Mouse (Mus musculus) MEL (cell line): ENCODE data around the gene Sema3c. TPM values are rescaled to one million over a fixed set of nuclear protein-coding genes. Genes with fewer than 3 reads are reported as not detected.

ENCODE experiments used
- DNase-seq: peaks from one replicate; pipeline ENCODE4 v3.0.0; 2011; ENCODE audit warnings: low read depth, low spot score
- H3K27ac ChIP-seq: 2 replicates; pipeline ENCODE4 v1.5.1; 2012; ENCODE audit warnings: low read depth, mild to moderate bottlenecking, control low read depth, low read length, moderate library complexity; ENCODE audit not compliant: control insufficient read depth
- H3K27me3 ChIP-seq, 2 experiments: fragments of 150-350 bp in 1 of 2; sonication (generic) in 1 of 2; 2 replicates each; pipeline ENCODE4 v1.6.1; 2012; ENCODE audit warnings: low read length in 2 of 2, mild to moderate bottlenecking in 2 of 2, improper control_type of control experiment in 1 of 2, moderate library complexity in 1 of 2; ENCODE audit not compliant: insufficient read depth in 2 of 2, control insufficient read depth in 1 of 2
- H3K36me3 ChIP-seq, 2 experiments: 2 replicates each; pipeline ENCODE4 v1.6.1; 2012 to 2014; ENCODE audit warnings: low read length in 2 of 2, improper control_type of control experiment in 1 of 2, inconsistent platforms in 1 of 2, mild to moderate bottlenecking in 1 of 2; ENCODE audit not compliant: insufficient read depth in 2 of 2, control insufficient read depth in 1 of 2
- H3K4me1 ChIP-seq, 2 experiments: fragments of 150-350 bp in 1 of 2; sonication (generic) in 1 of 2; 2 replicates each; pipeline ENCODE4 v1.6.1; 2012; ENCODE audit warnings: low read length in 2 of 2, improper control_type of control experiment in 1 of 2, mild to moderate bottlenecking in 1 of 2; ENCODE audit not compliant: insufficient read depth in 2 of 2, control insufficient read depth in 1 of 2
- H3K4me3 ChIP-seq, 2 experiments: fragments of 150-350 bp in 1 of 2; sonication (generic) in 1 of 2; 2 replicates each; pipeline ENCODE4 v1.5.1; 2012; ENCODE audit warnings: low read depth in 2 of 2, low read length in 2 of 2, mild to moderate bottlenecking in 2 of 2, moderate library complexity in 2 of 2, control low read depth in 1 of 2, improper control_type of control experiment in 1 of 2; ENCODE audit not compliant: control insufficient read depth in 1 of 2, insufficient read depth in 1 of 2
- H3K79me2 ChIP-seq: 2 replicates; pipeline ENCODE4 v1.6.1; 2012; ENCODE audit warnings: mild to moderate bottlenecking, low read length, moderate library complexity; ENCODE audit not compliant: control insufficient read depth, poor library complexity, insufficient read depth
- H3K9ac ChIP-seq: 2 replicates; pipeline ENCODE4 v1.6.1; 2012; ENCODE audit warnings: low read depth, mild to moderate bottlenecking, control low read depth, low read length, moderate library complexity; ENCODE audit not compliant: control insufficient read depth, poor library complexity, severe bottlenecking
- H3K9me3 ChIP-seq: fragments of 150-350 bp; sonication (generic); replicated peaks from 2 replicates; pipeline ENCODE4 v1.6.1; 2012; ENCODE audit warnings: mild to moderate bottlenecking, low read length, improper control_type of control experiment, moderate library complexity; ENCODE audit not compliant: insufficient read depth
- BHLHE40 ChIP-seq: IDR thresholded peaks from 2 replicates; pipeline ENCODE4 v1.6.1; 2012; ENCODE audit warnings: low read depth, mild to moderate bottlenecking, inconsistent platforms, low read length, improper control_type of control experiment, borderline replicate concordance
- CHD2 ChIP-seq: IDR thresholded peaks from 2 replicates; pipeline ENCODE4 v1.6.1; 2011; ENCODE audit warnings: low read length, improper control_type of control experiment
- E2F4 ChIP-seq: IDR thresholded peaks from 2 replicates; pipeline ENCODE4 v1.6.1; 2011; ENCODE audit warnings: low read depth, low read length, improper control_type of control experiment, borderline replicate concordance
- ELF1 ChIP-seq: IDR thresholded peaks from 2 replicates; pipeline ENCODE4 v1.6.1; 2014; ENCODE audit warnings: low read depth, mild to moderate bottlenecking, inconsistent platforms, low read length, improper control_type of control experiment, moderate library complexity
- EP300 ChIP-seq, 2 experiments: IDR thresholded peaks; 2 replicates each; pipeline ENCODE4 v1.6.1; 2011; ENCODE audit warnings: improper control_type of control experiment in 2 of 2, low read length in 2 of 2, low read depth in 1 of 2, mild to moderate bottlenecking in 1 of 2
- ETS1 ChIP-seq: IDR thresholded peaks from 2 replicates; pipeline ENCODE4 v1.6.1; 2012; ENCODE audit warnings: low read depth, mild to moderate bottlenecking, inconsistent platforms, low read length, improper control_type of control experiment, moderate library complexity
- MAFK ChIP-seq: IDR thresholded peaks from 2 replicates; pipeline ENCODE4 v1.6.1; 2011; ENCODE audit warnings: low read depth, mild to moderate bottlenecking, low read length, improper control_type of control experiment, borderline replicate concordance
- MEF2A ChIP-seq: IDR thresholded peaks from 2 replicates; pipeline ENCODE4 v1.6.1; 2014; ENCODE audit warnings: low read depth, mild to moderate bottlenecking, inconsistent platforms, low read length, improper control_type of control experiment; ENCODE audit not compliant: poor library complexity, insufficient replicate concordance, severe bottlenecking; ENCODE audit errors: extremely low read depth
- MXI1 ChIP-seq: IDR thresholded peaks from 2 replicates; pipeline ENCODE4 v1.6.1; 2011; ENCODE audit warnings: mild to moderate bottlenecking, low read depth, low read length, improper control_type of control experiment
- MYC ChIP-seq: IDR thresholded peaks from 2 replicates; pipeline ENCODE4 v1.6.1; 2011; ENCODE audit warnings: low read depth, mild to moderate bottlenecking, low read length, improper control_type of control experiment, moderate library complexity
- NELFE ChIP-seq: IDR thresholded peaks from 2 replicates; pipeline ENCODE4 v1.6.1; 2011; ENCODE audit warnings: low read depth, low read length, improper control_type of control experiment
- NRF1 ChIP-seq: IDR thresholded peaks from 2 replicates; pipeline ENCODE4 v1.6.1; 2014; ENCODE audit warnings: low read depth, mild to moderate bottlenecking, inconsistent platforms, low read length, improper control_type of control experiment, moderate library complexity; ENCODE audit not compliant: poor library complexity, insufficient read depth, severe bottlenecking
- POLR2AphosphoS5 ChIP-seq: IDR thresholded peaks from 2 replicates; pipeline ENCODE4 v1.6.1; 2012; ENCODE audit warnings: low read depth, borderline replicate concordance, mild to moderate bottlenecking, inconsistent platforms, low read length, moderate library complexity, mixed read lengths
- SMC3 ChIP-seq: IDR thresholded peaks from 2 replicates; pipeline ENCODE4 v1.6.1; 2011; ENCODE audit warnings: low read depth, low read length, improper control_type of control experiment
- TBP ChIP-seq: IDR thresholded peaks from 2 replicates; pipeline ENCODE4 v1.8.0; 2011; ENCODE audit warnings: low read depth, low read length, improper control_type of control experiment
- UBTF ChIP-seq: IDR thresholded peaks from 2 replicates; pipeline ENCODE4 v1.6.1; 2012; ENCODE audit warnings: low read depth, mild to moderate bottlenecking, inconsistent platforms, low read length, improper control_type of control experiment, moderate library complexity, borderline replicate concordance; ENCODE audit not compliant: insufficient read depth
- USF1 ChIP-seq: IDR thresholded peaks from 2 replicates; pipeline ENCODE4 v1.6.1; 2014; ENCODE audit warnings: low read depth, mild to moderate bottlenecking, inconsistent platforms, low read length, improper control_type of control experiment, moderate library complexity
- ZKSCAN1 ChIP-seq: IDR thresholded peaks from 2 replicates; pipeline ENCODE4 v1.6.1; 2012; ENCODE audit warnings: low read depth, mild to moderate bottlenecking, inconsistent platforms, low read length, improper control_type of control experiment, moderate library complexity
- ZMIZ1 ChIP-seq: IDR thresholded peaks from 2 replicates; pipeline ENCODE4 v1.6.1; 2012; ENCODE audit warnings: low read depth, mild to moderate bottlenecking, inconsistent platforms, low read length, improper control_type of control experiment, moderate library complexity
- ZNF384 ChIP-seq: IDR thresholded peaks from 2 replicates; pipeline ENCODE4 v1.6.1; 2012; ENCODE audit warnings: low read depth, mild to moderate bottlenecking, inconsistent platforms, low read length, improper control_type of control experiment
- polyA plus RNA-seq, 2 experiments: library from polyadenylated mRNA; stranded (reverse) in 1 of 2; unstranded in 1 of 2; fragments of >175 nt in 1 of 2; fragments of >200 nt in 1 of 2; gene quantifications; 2 replicates each; pipeline versions ENCODE4 v1.2.1 to v1.2.4; 2012; ENCODE audit warnings: low replicate concordance in 2 of 2, low read depth in 1 of 2; ENCODE audit not compliant: insufficient read length in 2 of 2, insufficient read depth in 1 of 2, missing spikeins in 1 of 2
- total RNA-seq: library from RNA; depleted of rRNA; stranded (reverse); fragments of 300-350 nt; gene quantifications from 2 replicates; pipeline ENCODE4 v1.2.3, GENCODE M21; 2012

Sema3c gene
- total and polyA plus RNA-seq, 3 experiments = not detected

- Histone ChIP-seq H3K79me2 (no peaks in the 10 kb centered on the region), H3K36me3 (no peaks in the 10 kb centered on the region), H3K27me3 (no peaks in the 10 kb centered on the region), H3K4me1 (no peaks in the 10 kb centered on the region), H3K9me3 (no peaks in the 10 kb centered on the region), H3K4me3 (no peak overlapping the region), H3K9ac (no peak overlapping the region), H3K27ac (no peak overlapping the region)
- DNase-seq = no peak
- TF ChIP-seq UBTF (no peak), EP300 (IDR thresholded peaks at IDR 0.05; ENCODE audit: low read depth in 1 of 2, low read length in 2 of 2) (no peak), MAFK (no peak), POLR2AphosphoS5 (no peak), USF1 (no peak), NELFE (no peak), ZNF384 (no peak), BHLHE40 (no peak), E2F4 (no peak), SMC3 (no peak), ELF1 (no peak), TBP (no peak), MYC (no peak), MEF2A (no peak), CHD2 (no peak), ZMIZ1 (no peak)
These were observed 130.1 kb downstream of the Sema3c start for GRCm38 (mm10) chr5:17704160-17704559.

GRCm38 (mm10) chr5:17707086-17707485 is 133.0 kb downstream of the Sema3c start:
- Histone ChIP-seq H3K4me3 (no peak overlapping the region), H3K4me1 (no peaks in the 10 kb centered on the region), H3K9ac (no peak overlapping the region), H3K9me3 (no peaks in the 10 kb centered on the region), H3K27me3 (no peaks in the 10 kb centered on the region), H3K36me3 (no peaks in the 10 kb centered on the region), H3K79me2 (no peaks in the 10 kb centered on the region), H3K27ac (no peak overlapping the region)
- no peak for TF ChIP-seq ETS1
- TF ChIP-seq POLR2AphosphoS5 = no peak
- TF ChIP-seq MEF2A = no peak
- no peak for TF ChIP-seq ZKSCAN1
- no peak for TF ChIP-seq E2F4
- TF ChIP-seq USF1 = no peak
- no peak for TF ChIP-seq ZNF384
- no peak for TF ChIP-seq EP300 (IDR thresholded peaks at IDR 0.05; ENCODE audit: low read depth in 1 of 2, low read length in 2 of 2)
- TF ChIP-seq MXI1 = no peak
- no peak for TF ChIP-seq UBTF
- no peak for TF ChIP-seq NRF1
- no peak for DNase-seq
